8 mouse cellular contexts compared by ENCODE assay signal in the genomic region with DNA sequence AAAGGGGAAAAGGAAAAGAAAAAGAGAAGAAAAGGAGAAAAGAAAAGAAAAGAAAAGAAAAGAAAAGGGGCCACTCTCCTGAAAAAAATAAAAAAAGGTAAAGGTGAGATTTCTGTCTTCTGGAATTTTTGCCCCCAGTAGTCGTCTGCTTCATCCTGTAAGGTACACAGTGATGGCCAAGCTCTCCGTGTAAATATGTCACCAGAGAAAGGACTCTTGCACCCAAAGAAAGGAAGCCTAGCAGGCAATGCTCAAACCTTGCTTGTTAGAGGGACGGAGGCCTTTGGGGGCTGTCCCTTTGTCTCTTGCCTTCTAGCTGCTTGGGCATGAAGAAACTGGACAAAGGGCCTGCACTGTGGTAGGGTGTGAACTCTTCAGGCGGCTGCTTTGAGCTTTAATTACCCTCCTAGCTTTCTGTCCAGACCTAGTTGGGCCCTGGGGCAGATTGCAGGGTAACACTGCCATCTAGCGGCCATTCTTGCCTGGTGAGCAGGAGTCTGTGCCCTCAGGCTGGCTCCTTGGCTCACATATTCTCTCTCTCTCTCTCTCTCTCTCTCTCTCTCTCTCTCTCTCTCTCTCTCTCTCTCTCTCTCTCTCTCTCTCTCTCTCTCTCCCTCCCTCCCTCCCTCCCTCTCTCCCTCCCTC.
DNase-seq lines count a peak whose midpoint lies in the region; ATAC-seq lines count a peak whose summit lies in the region.

No protein-coding gene starts in this region.

- 2% methylated on average over 5 of the region's 5 CpGs for WGBS in hindbrain, embryonic 14.5 days

- H3K36me3 ChIP-seq in hindbrain, embryonic 14.5 days (replicated peaks; ENCODE audit: control insufficient read depth, insufficient read depth) = no peaks in the 10 kb centered on the region

- H3K27me3 ChIP-seq in hindbrain, embryonic 14.5 days (ENCODE audit: control insufficient read depth, insufficient read depth, low read length) = no peaks in the 10 kb centered on the region

- ATAC-seq in hindbrain, embryonic 14.5 days (ENCODE audit: low FRiP score) = peak; percentile 98

- peak; percentile 85 for DNase-seq in NIH3T3 (ENCODE audit: low read depth)
- DNase-seq in cerebellum, postnatal 10 days = peak; percentile 97 to 98
- peak; percentile 89 to 91 for DNase-seq in frontal cortex, postnatal 25 days (ENCODE audit: low spot score in 2 of 2)
- DNase-seq in hindbrain, embryonic 14.5 days (ENCODE audit: low spot score) = peak; percentile 96
- peak; percentile 92 to 98 for DNase-seq in layer of hippocampus, postnatal 25 days (ENCODE audit: extremely low spot score in 1 of 2, low spot score in 1 of 2)
- peak; percentile 78 for DNase-seq in lung, postnatal 36 days
- DNase-seq in right cerebral cortex, adult 18-20 months = peak; percentile 89
- DNase-seq in urinary bladder, adult 2 months (ENCODE audit: low spot score) = peak; percentile 56

- H3K4me3 ChIP-seq in hindbrain, embryonic 14.5 days (replicated peaks; ENCODE audit: low read length) = no peak overlapping the region

- peak overlapping the region; percentile 43 for H3K4me2 ChIP-seq in hindbrain, embryonic 14.5 days (replicated peaks)

- H3K9ac ChIP-seq in hindbrain, embryonic 14.5 days = peak overlapping the region; percentile 18; the same call in 1 of the 2 replicates

- H3K27ac ChIP-seq in hindbrain, embryonic 14.5 days = no peak overlapping the region

- H3K9me3 ChIP-seq in hindbrain, embryonic 14.5 days (ENCODE audit: control insufficient read depth, low read length) = no peaks in the 10 kb centered on the region

- H3K4me1 ChIP-seq in hindbrain, embryonic 14.5 days (replicated peaks; ENCODE audit: control insufficient read depth, insufficient read depth, low read length) = peaks cover 6% of the 10 kb centered on the region; the same call in 1 of the 2 replicates
